Mouse (Mus musculus) left cerebral cortex, postnatal 25 days (tissue): ENCODE measurements around the gene Ubash3b. TPM values are rescaled to one million over a fixed set of nuclear protein-coding genes. Genes with fewer than 3 reads are reported as not detected.

Experiments used
- DNase-seq, 2 experiments: peaks; one replicate each; pipeline ENCODE4 v3.0.0; 2022; ENCODE audit warnings: low spot score in 2 of 2, mixed read lengths in 1 of 2
- intact Hi-C: fragments of 180-260 bp; cut with DNase I; formaldehyde crosslinking; loops from one replicate; pipeline ENCODE4 v1.15.1; 2025
- total RNA-seq, 2 experiments: library from RNA; stranded (reverse); gene quantifications; 2 replicates each; pipeline ENCODE4 v1.2.3; 2021

The Ubash3b gene
- total RNA-seq, 2 experiments from 2014 or later = 23.9 to 26.1 TPM

DNA sequence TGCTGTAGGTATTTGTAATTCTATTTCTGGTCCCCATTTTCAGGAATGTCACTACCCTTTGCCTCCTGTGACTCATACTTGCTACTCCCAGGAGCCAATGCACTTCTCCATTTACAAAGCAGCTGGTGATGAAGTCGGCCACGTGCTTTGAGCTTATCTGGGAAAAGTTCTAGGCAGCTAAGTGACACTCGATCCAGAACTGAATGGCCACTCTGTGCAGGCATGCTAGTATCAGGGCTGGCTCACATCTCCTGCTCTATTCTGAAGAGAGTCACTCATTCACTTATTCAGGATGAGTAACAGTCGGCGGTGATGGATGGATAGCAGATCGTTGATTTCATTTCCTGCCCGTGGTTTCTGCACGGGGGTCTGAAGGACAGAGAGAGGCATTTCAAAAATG is 8.5 kb upstream of the Ubash3b start:
- intact Hi-C loops = no loop called here
- DNase-seq = no peak

- intact Hi-C loops = no loop called here
- no peak for DNase-seq
Measured at GRCm38 (mm10) chr9:41168656-41169055, 7.2 kb upstream of the Ubash3b start.

DNA sequence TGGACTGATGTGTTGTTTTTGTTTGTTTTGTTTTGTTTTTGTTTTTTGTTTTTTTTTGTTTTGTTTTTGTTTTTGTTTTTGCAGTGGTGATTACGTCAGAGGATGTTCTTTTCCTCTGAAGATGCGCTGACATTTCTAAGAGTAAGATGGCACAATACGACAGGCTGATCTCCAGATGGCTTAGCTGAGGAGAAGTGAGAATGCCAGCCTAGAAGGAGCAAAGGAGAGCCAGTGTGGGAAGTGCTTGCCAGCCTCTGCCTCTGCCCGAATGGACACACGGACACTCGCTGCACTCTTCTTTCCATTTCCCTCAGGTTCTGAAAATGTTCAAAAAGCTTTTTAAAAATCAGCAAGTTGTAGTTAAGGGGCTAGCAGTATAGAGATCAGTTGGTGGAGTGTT is 6.7 kb upstream of the Ubash3b start:
- no peak for DNase-seq
- intact Hi-C loops = no loop called here

GRCm38 (mm10) chr9:41166886-41167285 is 5.4 kb upstream of the Ubash3b start:
- intact Hi-C loops = no loop called here
- DNase-seq = no peak

- intact Hi-C loops = no loop called here
- no peak for DNase-seq
Measured at GRCm38 (mm10) chr9:41162363-41162762, 866 bp upstream of the Ubash3b start.

DNA sequence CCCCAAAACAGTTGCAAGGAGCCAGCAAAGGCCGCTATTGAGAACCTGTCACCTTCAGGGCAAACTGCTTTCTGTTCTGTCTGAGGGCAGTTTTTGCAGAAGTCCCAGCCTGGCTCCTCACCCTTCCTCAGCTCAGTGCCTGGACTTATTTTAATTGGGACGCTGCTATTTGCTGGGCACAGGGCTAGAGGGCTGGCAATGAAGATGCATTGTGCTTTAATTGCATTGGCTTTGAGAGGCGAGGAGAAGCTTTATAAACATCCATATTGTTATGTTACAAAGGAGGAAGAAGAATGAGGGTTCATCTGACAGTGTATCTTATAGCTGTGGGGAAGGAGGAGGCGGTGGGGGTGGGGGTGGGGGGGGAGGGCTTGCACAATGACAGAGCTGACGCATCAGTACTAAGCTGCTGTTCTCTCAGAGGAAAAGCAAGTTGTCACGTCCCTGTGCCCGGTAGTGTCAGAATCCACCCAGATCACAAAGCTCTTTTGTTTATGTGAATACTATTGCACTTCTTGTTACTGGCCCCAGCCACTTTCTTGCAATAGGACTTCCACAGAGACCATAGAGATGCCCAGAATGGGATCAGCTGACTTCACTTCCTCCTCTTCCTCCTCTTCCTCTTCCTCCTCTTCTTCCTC is 841 bp downstream of the Ubash3b start:
- no peak for DNase-seq
- intact Hi-C loops = no loop called here

DNA sequence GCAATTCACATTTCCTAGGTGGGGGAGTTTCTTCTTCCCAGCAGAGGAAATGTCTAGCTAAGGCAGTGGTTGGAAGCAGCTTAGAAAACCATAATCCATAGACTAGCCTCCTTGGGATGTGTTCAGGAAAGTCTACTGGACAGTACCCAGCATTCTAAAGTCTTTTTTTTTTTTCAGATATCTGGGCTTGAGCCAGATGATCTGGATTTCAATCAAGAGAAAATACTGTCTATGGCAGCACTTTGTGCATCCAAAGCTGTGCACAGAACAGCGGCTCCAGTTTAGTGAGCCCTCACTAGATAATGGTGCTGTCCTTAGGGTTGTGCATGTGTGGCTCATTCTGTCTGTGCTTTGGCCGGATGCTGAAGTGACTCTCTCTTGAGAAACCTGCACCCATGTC is 2.3 kb downstream of the Ubash3b start:
- no peak for DNase-seq
- intact Hi-C loops = loop anchor here (5.0 kb wide), 2 partner anchors 92 to 107 kb away; no protein-coding TSS in a partner anchor

- intact Hi-C loops = loop anchor here (5.0 kb wide), 2 partner anchors 91 to 106 kb away; no protein-coding TSS in a partner anchor
- no peak for DNase-seq
Measured at GRCm38 (mm10) chr9:41157872-41158567, 3.5 kb downstream of the Ubash3b start.

DNA sequence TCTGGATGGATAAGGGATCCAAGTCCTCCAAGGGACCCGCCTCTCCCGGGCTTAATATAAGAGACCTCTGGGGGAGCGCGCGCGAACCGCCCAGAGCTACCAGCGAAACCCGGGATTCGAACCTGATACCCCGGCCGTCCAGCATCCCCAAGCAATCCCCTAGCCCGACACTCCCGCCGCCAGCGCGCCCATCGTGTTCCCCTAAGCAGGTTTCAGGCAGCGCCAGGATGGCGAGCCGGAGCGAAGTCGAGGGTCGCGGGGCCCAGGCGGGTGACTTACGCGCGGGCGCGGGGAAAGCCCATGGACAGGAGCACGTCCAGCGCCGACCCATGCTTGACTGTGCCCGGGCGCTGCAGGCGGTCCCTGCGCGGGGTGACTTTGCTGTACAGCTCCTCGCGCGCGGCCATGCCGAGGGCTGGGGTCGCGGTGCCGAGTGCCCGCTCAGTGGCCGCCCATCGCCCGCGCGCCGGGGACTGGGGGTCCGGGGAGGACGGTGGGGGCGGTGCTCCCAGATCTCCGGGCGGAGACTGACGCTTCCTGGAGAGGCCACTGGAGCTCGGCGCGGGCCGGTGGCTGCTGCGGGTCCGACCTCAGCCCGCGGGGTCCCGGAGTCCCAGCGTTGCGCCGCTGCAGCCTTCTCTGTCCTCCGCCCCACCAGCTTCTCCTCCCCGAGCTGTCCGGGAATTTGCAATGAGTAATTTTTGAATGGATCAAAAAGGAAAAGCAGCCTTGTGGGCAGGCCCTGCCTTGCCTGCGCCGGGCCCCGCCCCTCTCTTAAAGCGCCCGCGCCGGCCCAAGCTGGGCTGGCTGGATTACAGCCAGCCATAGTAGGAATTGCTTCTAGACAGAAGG is 4.3 kb downstream of the Ubash3b start:
- intact Hi-C loops = loop anchor here (5.0 kb wide), 2 partner anchors 90 to 105 kb away; no protein-coding TSS in a partner anchor
- peak; percentile 80 to 81 for DNase-seq

DNA sequence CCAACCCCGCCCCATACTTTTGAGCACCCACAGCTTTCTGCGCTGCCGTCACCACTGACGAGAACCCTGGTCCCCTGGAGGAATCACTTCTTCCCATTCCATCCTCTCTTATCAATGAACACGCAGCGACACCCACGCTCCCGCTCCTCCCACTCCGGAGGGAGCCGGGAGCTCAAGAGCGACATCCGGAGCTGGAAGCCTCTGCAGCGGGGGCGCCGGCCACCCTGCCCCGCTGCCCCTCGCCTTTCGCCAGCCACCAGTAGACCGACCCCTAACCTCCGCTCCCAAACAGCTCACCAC is 4.8 kb downstream of the Ubash3b start:
- intact Hi-C loops = loop anchor here (5.0 kb wide), 2 partner anchors 89 to 104 kb away; no protein-coding TSS in a partner anchor

GRCm38 (mm10) chr9:41156006-41156719 is 5.3 kb downstream of the Ubash3b start:
- intact Hi-C loops = loop anchor here (5.0 kb wide), 2 partner anchors 89 to 104 kb away; no protein-coding TSS in a partner anchor
- DNase-seq = no peak

More for the DNA sequence above, 4.8 kb downstream of the Ubash3b start:
- DNase-seq = no peak

DNA sequence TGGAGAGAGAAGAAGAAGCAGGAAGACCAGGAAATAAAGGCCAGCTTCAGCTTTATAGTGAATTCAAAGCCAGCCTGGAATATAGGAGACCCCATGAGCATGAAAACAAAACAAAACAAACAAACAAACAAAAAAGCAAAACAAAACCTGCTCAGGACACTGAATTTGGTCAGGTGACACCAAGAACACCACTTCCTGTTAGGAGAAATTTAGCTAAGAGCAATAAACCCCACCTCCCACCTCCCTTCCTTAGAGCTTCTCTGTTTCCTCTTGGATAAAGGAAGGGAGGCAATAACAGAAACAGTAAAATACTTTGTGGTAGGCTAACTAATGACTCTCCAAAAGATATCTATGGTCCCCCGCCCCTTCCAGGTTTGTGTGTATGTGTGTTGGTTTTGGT is 7.5 kb downstream of the Ubash3b start:
- intact Hi-C loops = no loop called here
- no peak for DNase-seq

GRCm38 (mm10) chr9:41153050-41153449 is 8.4 kb downstream of the Ubash3b start:
- DNase-seq = no peak

DNA sequence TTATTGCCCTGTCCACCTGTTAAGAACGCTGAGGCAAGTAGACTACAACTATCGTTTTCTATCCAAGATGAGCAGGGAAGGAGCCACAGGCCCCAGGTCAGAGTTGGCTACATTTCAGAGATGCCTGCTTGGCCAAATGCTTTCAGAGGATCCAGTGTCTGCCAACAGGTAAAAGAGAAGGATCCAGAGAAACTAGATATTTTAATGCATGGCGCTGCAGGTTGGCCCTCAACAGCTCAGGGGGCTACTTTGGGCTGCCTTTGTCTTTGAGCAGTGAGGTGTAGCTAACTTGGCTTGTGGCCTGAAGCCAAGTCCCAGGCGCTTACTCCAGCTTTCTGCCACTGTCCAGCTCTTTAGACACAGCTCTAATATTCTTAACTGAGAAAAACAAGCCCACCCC is 10.0 kb downstream of the Ubash3b start:
- intact Hi-C loops = no loop called here
- no peak for DNase-seq

More at GRCm38 (mm10) chr9:41153050-41153449, 8.4 kb downstream of the Ubash3b start:
- intact Hi-C loops = no loop called here

DNA sequence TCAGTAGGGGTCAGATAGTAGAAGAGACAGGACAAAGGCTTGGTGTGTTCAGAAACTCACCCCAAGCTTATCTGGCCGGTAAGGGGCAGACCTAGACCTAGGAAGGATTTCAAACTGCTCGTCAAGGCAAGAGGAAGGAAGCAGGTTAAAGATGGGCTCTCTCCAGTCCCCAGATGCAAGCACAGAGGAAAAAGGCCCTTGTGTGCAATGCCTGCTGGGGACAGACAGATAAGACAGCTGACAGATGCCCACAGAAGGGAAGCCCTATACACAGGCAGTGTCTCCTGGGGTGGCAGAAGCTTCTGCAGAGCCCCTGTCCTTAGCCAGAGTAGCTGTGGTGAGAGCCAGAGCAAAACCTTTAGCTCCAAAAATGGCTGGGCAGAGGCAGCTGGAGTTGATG is 11.6 kb downstream of the Ubash3b start:
- intact Hi-C loops = no loop called here
- DNase-seq = no peak

GRCm38 (mm10) chr9:41149079-41149676 is 12.3 kb downstream of the Ubash3b start:
- DNase-seq = peak in 1 of 2 experiments; percentile 26
- intact Hi-C loops = no loop called here

- peak in 1 of 2 experiments; percentile 37 for DNase-seq
- intact Hi-C loops = no loop called here
Measured at GRCm38 (mm10) chr9:41148600-41148999, 12.9 kb downstream of the Ubash3b start.

- DNase-seq = no peak
- intact Hi-C loops = no loop called here
Measured at GRCm38 (mm10) chr9:41147203-41147842, 14.2 kb downstream of the Ubash3b start.

DNA sequence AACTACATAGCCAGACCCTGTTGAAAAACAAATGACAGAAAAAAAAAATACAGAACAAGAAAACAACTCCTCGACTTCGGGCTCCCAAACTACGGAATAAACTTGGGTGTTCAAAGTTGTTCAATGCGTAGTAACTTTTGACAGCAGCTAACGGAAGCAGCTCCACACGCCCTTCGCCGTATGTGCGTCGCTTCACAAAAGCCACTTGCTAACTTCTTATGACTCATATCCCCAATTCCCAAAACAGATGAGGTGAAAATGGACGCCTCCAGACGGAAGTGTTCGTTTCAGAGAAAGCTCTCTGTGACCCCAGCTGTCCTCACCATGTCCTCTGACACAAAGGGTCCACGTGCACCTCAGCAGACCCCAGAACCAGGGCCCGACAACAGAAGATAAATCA is 17.7 kb downstream of the Ubash3b start:
- intact Hi-C loops = no loop called here
- no peak for DNase-seq
